Mouse (Mus musculus) stomach, postnatal 0 days (tissue): ENCODE measurements at regions not wholly inside any gene's neighbourhood (a gene's known extent, or its start where the extent isn't known, plus 50 kb on each side); places are given as distances from the start of the nearest gene placed in this dataset.

Source experiments
- CTCF ChIP-seq: IDR thresholded peaks from 2 replicates; pipeline ENCODE4 v1.5.1; 2016; ENCODE audit warnings: antibody characterized with exemption, low read depth, mild to moderate bottlenecking, moderate library complexity
- EP300 ChIP-seq: optimal IDR thresholded peaks from 2 replicates; pipeline ENCODE3; 2016; ENCODE audit warnings: antibody characterized with exemption

GRCm38 (mm10) chr13:102132696-102133095 lies 364.7 kb upstream of the Pik3r1 start:
- TF ChIP-seq CTCF (no peak), EP300 (no peak)
